Mouse (Mus musculus): ENCODE measurements around the gene Donson. TPM values are rescaled to one million over a fixed set of nuclear protein-coding genes. Genes with fewer than 3 reads are reported as not detected.
"Not testable (repeated sequence)": the region's sequence is repeated elsewhere in the genome, so short reads cannot be mapped to it uniquely, and the experiment has no call there.

Donson gene
- total and polyA plus RNA-seq, 3 experiments: 25.4 to 33.9 TPM; not detected in 1

- no peak for TF ChIP-seq MYB (IDR thresholded peaks at IDR 0.05; ENCODE audit: low read depth, low read length)
- TF ChIP-seq MEF2A (IDR thresholded peaks at IDR 0.05; ENCODE audit: extremely low read depth, insufficient replicate concordance, low read depth, low read length, poor library complexity, severe bottlenecking): no peak
Measured at GRCm38 (mm10) chr16:91645995-91646602, 42.5 kb downstream of the Donson start (continued).

- DNase-seq (ENCODE audit: low read depth, low spot score); H3K9me3 ChIP-seq (replicated peaks; ENCODE audit: insufficient read depth, low read length); H3K27ac ChIP-seq (ENCODE audit: control insufficient read depth, low read depth, low read length); H3K27me3 ChIP-seq (ENCODE audit: control insufficient read depth in 1 of 2, insufficient read depth in 2 of 2, low read length in 2 of 2): not testable (repeated sequence)
- Histone ChIP-seq H3K79me2 (ENCODE audit: control insufficient read depth, insufficient read depth, low read length, poor library complexity) (peaks cover 70% of the 10 kb centered on the region), H3K9ac (ENCODE audit: control insufficient read depth, low read depth, low read length, poor library complexity, severe bottlenecking) (peak overlapping the region; percentile 99; the same call in 1 of the 2 replicates), H3K4me3 (ENCODE audit: control insufficient read depth in 1 of 2, insufficient read depth in 1 of 2, low read depth in 2 of 2, low read length in 2 of 2) (peak overlapping the region; percentile 31 to 89), H3K4me1 (ENCODE audit: control insufficient read depth in 1 of 2, insufficient read depth in 2 of 2, low read length in 2 of 2) (peaks cover 4 to 11% of the 10 kb centered on the region in 2 experiments; a peak in 3 of 4 replicates), H3K36me3 (ENCODE audit: control insufficient read depth in 1 of 2, insufficient read depth in 2 of 2, low read length in 2 of 2) (peaks cover 10 to 26% of the 10 kb centered on the region in 2 experiments)
- TF ChIP-seq TBP (IDR thresholded peaks at IDR 0.05; ENCODE audit: low read depth, low read length): 0 out of 2 replicates have a peak, but pooled peaks have one; percentile 10
- TF ChIP-seq ZNF384 (IDR thresholded peaks at IDR 0.05; ENCODE audit: low read depth, low read length): peak; percentile 28; the same call in 1 of the 2 replicates
- TF ChIP-seq CTCF (IDR thresholded peaks at IDR 0.05 in 2 of 3, conservative IDR thresholded peaks at IDR 0.05 in 1 of 3; ENCODE audit: control insufficient read depth in 1 of 3, insufficient read depth in 1 of 3, low read depth in 2 of 3, low read length in 3 of 3, poor library complexity in 1 of 3, severe bottlenecking in 1 of 3): peak in 1 of 3 experiments; percentile 4; a peak in 1 of 6 replicates
Measured at GRCm38 (mm10) chr16:91645420-91645819, 43.1 kb downstream of the Donson start.

GRCm38 (mm10) chr16:91644901-91645300 is 43.7 kb downstream of the Donson start:
- peak; percentile 58 for DNase-seq (ENCODE audit: low read depth, low spot score)
- peak overlapping the region; percentile 51 for H3K9ac ChIP-seq (ENCODE audit: control insufficient read depth, low read depth, low read length, poor library complexity, severe bottlenecking)
- H3K4me3 ChIP-seq (ENCODE audit: control insufficient read depth in 1 of 2, insufficient read depth in 1 of 2, low read depth in 2 of 2, low read length in 2 of 2): peak overlapping the region; percentile 15 to 40
- no peak overlapping the region for H3K27ac ChIP-seq (ENCODE audit: control insufficient read depth, low read depth, low read length)
- no peak for TF ChIP-seq MAZ (IDR thresholded peaks at IDR 0.05; ENCODE audit: low read depth, low read length)
- TF ChIP-seq POLR2AphosphoS5 (IDR thresholded peaks at IDR 0.05; ENCODE audit: borderline replicate concordance, low read depth, low read length): no peak
- TF ChIP-seq TBP (IDR thresholded peaks at IDR 0.05; ENCODE audit: low read depth, low read length): no peak
- no peak for TF ChIP-seq JUND (IDR thresholded peaks at IDR 0.05; ENCODE audit: low read depth, low read length)
- TF ChIP-seq MAX (IDR thresholded peaks at IDR 0.05; ENCODE audit: low read length): no peak
- TF ChIP-seq EP300 (IDR thresholded peaks at IDR 0.05; ENCODE audit: low read depth in 1 of 2, low read length in 2 of 2): no peak
- no peak for TF ChIP-seq SIN3A (IDR thresholded peaks at IDR 0.05; ENCODE audit: low read length)
- no peak for TF ChIP-seq TAL1 (IDR thresholded peaks at IDR 0.05; ENCODE audit: low read length)
- TF ChIP-seq NRF1 (IDR thresholded peaks at IDR 0.05; ENCODE audit: insufficient read depth, low read depth, low read length, poor library complexity, severe bottlenecking): no peak
- TF ChIP-seq NELFE (IDR thresholded peaks at IDR 0.05; ENCODE audit: low read depth, low read length): no peak
- TF ChIP-seq GABPA (IDR thresholded peaks at IDR 0.05; ENCODE audit: low read depth, low read length): no peak
- no peaks in the 10 kb centered on the region for H3K9me3 ChIP-seq (replicated peaks; ENCODE audit: insufficient read depth, low read length)
- peaks cover 66% of the 10 kb centered on the region for H3K79me2 ChIP-seq (ENCODE audit: control insufficient read depth, insufficient read depth, low read length, poor library complexity)
- peaks cover 15 to 22% of the 10 kb centered on the region in 2 experiments for H3K36me3 ChIP-seq (ENCODE audit: control insufficient read depth in 1 of 2, insufficient read depth in 2 of 2, low read length in 2 of 2)
- peaks cover 2 to 11% of the 10 kb centered on the region in 2 experiments; a peak in 3 of 4 replicates for H3K4me1 ChIP-seq (ENCODE audit: control insufficient read depth in 1 of 2, insufficient read depth in 2 of 2, low read length in 2 of 2)
- no peaks in the 10 kb centered on the region for H3K27me3 ChIP-seq (ENCODE audit: control insufficient read depth in 1 of 2, insufficient read depth in 2 of 2, low read length in 2 of 2)
